Mouse (Mus musculus): Measurements from ENCODE around the gene Cpd. TPM values are rescaled to one million over a fixed set of nuclear protein-coding genes. Genes with fewer than 3 reads are reported as not detected.
A peak's percentile ranks its signal among the peaks of the same experiment; 100 is the strongest.

The Cpd gene
- 10 to 100 TPM; 53.7 to 59.6 TPM for total RNA-seq (2021)
- long read RNA-seq, experiment 1, full-length matches to known transcripts: 27 of 38 reads
- long read RNA-seq, experiment 1, partial matches to known transcripts: 5 of 38 reads
- long read RNA-seq, experiment 1, other reads (novel, unspliced or antisense): 6 of 38 reads
- long read RNA-seq, experiment 2, full-length matches to known transcripts: 18 of 31 reads
- long read RNA-seq, experiment 2, partial matches to known transcripts: 5 of 31 reads
- long read RNA-seq, experiment 2, other reads (novel, unspliced or antisense): 8 of 31 reads

DNA sequence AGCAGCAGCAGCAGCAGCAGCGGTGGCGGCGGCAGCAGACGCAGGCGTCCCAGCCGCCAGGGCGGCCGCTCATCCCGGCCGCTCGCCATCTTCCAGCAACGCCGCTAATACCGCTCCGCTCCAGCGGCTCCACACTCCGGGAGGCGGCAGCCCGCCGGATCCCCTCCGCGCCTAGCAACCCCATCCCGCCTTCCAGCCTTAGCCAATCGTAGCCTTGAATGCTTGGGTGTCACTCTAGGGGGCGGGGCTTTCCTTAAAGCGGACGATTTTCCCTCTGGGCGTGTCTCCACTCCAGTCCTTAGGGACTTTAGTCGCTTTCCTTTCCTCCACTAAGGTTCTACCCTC lies at the start of gene Cpd:
TSS of gene Cpd (minus strand) at position 141 of the 345 bp plus-strand sequence.
- DNase-seq: peak; percentile 93

DNA sequence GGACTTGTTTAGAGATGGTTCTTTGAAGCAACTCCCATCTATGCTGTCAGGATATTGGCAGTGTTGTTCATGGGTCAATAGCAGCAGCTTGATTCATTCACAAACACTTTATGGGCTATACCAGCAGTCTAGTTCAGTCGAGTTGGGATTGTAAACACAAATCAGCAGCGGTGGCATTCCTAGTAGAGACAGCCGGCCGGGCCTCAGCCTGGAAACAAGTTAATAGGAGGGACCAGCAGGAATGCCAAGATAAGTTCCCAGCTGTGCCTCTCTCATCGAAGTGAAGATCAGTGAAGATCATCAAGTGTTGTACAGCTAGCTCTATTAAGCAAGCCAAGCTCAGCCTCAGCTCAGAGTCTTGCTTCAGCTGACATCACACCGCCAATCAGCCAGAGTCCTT lies 49.5 kb upstream of the Cpd start:
- no peak for DNase-seq

DNA sequence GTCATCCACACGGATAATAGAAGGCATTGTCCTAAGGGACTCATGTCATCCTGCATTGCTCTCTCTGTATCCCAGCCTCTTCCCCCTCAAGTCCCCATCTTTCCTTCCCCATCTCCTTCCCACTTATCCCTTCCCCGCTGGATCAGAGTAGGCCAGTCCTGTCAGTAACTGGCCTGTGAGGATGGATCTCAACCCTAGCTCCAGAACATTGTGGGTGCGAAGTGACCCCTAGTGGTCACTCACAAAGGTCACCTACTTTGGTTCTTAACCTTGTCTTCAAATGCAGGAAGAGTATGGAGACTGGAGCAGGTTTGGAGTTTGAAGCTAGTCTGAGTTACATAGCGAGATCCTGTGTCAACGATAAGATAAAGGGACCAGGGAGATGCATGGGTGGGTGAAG lies 47.4 kb upstream of the Cpd start:
- DNase-seq: peak; percentile 53

DNA sequence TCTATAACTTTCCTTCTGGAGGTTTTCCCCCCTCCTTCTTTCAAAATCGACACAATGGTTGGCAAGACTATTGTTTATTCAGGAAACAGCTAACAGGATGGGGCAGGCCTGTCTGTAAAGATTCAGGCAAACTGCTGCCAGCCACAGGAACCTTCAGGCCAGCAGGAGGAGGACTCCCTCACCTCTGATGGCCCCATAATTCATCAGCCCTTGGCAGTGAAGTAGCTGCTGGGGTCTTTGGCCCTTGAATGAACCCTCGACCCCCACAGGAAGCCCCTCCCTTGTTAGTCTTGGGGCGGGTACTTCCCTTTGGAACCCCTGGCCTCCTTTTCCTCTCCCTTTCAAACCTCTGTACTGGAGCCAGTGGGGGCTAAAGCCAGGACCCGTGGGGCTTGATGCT lies 46.8 kb upstream of the Cpd start:
- no peak for DNase-seq

DNA sequence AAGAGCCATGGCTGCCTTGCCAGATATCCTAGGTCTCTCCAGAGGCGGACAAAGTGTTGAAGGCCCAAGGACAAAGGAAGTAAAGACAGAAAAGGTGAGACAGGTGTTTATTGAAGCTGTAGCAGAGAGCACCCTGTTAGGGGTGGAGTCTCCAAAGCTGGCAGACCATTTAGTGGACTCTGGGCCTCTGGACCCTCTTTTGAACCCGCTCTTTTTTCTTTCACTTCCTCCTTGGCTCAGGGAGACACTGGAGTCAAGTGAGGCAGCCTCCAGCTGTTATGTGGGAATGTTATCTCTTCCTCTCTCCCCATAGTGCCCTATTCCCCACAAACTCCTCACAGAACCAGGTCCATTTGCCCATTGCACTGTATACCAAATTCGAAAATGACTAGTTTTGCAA lies 46.2 kb upstream of the Cpd start:
- no peak for DNase-seq

DNA sequence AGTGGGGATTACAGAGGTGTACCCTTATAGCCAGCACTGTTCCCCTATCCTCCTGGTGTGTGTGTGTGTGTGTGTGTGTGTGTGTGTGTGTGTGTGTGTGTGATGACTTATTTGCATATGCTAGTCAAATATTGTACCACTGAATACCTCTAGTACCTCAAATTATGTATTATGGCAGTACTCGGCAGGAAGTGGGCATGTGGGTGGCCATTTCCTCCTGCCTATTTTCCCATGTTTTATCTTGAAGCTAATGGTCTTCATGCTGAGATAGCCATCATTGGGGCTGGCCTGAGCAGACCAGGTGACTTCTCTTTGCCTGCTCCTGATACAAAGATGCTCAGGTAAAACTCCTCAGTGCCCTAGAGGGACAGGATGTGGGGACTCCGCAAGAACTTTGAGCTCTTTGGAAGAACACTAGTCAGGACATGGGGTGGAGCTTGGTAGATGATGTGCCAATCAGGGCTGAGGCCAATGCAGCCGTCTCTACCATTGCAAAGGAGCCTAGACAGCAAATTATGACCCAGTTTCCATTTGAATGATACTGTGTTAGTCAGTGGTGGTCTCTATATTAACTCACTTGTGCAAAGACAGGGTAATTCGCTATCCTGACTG lies 45.0 kb upstream of the Cpd start:
- DNase-seq: no peak

DNA sequence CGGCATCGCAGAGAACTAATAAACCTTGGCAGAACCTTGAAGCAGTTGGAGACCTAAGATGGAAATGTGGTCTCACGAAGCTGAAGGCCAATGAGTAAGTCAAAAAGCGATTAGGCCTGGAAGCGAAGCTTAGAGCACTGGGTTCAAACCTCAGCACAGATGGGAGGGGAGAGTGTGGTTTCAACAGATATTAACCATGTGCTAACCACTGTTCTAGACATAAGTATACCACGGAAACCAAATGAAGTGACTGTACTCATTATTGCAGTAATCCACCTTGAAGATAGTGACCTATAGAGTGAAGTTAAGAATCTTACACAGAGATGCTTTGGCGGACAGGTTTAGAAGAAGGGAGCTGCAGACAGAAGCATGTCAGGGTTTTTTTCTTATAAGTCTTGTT lies 44.4 kb upstream of the Cpd start:
- DNase-seq: no peak

DNA sequence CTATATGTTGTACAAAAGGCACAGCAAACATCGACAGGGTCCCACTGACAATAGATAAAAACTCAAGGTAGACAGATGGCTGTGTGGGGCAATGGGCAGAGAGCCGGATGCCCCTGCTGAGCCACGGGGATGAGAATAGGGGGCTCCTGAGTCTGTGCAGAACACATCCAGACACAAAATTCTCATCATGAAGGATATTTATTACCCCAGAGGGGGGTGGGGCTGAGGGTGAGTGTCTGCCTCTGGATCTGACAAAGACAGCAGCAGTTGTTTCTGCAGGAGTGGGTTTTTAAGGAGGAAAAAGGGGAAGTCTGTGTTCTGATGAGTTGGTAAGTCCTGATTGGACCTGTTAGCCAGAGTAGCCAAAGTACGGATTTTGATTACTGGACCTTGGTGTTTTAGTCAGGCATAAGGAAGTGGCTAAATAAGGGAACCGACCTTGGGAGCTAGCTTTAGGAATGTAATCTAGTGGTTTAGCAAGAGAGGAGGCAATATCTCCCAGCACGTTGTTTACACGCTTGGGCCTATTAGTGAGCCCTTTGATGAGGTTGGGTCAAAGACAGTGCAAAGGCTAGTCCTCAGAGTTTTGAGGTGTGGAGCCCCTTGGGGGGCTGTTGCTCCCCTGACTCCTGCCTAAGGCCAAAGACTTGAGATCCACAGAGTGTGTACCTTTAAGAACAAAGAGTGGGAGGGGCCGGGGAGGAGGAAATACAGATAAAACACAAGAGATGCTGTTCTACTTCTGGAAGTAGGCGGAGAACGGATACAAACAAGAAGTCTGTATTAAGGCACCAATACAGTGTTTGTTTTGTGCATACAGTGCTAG lies 42.7 kb upstream of the Cpd start:
- DNase-seq: no peak

DNA sequence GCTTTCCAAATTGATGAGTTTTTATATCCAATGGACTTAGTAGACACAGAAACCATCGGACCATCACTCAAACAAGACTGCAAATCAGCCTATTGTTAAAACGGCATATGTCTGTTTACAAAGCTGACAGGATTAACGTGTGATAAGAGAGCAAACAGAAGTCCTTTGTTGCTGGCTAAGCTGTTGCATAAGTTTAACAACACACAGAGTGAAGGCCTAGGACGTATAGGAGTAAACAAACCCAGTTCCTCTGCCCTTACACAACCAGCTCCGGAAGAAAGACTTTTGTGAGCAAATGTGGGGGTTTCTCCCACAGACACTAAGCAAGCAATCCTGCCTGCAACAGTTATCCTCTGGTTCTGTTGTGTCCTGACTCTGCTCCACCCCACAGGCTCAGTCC lies 37.6 kb upstream of the Cpd start:
- DNase-seq: no peak

DNA sequence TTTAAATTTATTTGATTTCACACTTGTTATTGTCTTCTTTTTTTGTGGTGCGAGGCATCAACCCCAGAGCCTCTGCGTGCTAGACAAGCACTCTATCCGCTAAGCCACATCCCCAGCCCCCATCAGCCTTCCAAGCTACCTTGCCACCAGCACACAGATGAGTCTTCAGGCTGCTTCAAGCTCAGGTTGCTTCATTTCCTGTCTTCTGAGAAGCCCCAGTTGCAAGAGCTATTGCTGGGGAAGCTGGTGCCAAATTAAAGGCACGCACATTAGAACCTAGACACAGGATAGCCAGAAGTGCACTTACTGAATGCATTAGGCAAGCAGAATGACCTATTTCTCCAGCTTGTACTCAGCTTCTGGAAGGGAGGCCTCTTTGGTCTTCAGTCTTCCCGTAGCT lies 33.0 kb upstream of the Cpd start:
- DNase-seq: no peak

DNA sequence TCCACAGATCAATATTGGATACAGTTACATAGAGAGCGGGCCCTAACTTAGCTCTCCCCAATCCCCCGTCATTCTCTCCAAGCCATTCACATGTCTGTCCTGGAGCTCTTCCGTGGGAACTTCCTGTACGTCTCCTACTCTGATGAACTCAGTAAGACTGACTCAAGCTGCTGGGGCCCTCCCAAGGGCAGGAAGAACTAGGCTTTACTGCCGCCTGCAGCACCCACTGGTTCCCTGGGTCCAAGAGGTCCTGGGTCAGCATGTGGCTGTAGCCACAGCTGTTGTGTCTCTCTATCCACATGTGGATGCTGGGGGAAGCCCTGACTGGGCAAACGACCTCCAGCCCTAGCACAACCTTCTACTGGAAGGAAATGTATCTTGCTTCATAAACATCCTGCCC lies 27.9 kb upstream of the Cpd start:
- DNase-seq: no peak

DNA sequence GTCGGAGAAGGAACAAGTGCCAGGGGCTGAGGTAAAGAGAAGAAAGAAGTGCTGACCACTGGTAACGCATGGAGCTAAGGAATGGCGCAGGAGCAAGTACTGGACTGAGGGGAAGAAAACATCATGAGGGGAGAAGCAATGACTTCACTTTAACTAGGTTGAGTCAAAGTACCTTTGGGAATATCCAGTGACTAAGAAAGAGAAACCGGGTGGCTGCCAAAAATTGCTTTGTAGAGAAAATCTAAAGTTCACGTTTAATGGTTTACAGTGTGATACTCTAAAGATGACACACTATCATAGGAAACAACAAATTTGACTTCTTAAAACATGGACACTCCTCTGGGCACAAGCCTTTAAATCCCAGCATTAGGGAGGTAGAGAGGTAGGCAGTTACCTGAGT lies 27.0 kb upstream of the Cpd start:
- DNase-seq: no peak

DNA sequence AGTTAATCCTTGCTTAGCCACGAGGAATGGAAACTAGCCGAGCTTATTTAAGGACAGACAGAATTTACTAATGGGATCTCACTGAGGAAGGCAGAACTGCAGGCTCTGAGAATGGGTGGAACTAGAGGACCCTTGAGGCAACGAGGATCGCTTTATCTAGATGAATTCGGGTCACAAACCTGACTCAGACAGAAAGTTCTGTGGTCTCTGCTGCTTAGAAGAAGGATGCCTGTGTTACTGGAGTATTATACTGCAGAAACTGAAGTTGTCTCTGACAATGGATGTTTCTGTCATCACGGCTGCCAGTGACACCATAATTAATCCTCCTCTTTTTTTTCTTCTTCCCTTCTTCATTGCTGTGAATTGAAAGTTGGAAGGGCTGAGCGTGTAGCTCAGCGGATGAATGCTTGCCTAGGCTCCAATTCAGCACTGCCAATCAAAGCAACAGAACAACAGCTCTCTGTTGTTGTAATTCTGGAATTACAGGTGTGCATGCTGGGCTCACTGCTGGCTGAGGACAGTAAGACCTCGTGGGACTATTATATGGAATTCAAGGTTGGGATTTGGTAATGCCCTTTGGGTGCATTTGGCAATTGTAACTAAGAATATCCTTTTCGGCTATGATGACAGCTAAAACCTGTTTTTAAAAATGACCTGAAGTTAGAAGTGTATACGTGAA lies 25.9 kb upstream of the Cpd start:
- no peak for DNase-seq

DNA sequence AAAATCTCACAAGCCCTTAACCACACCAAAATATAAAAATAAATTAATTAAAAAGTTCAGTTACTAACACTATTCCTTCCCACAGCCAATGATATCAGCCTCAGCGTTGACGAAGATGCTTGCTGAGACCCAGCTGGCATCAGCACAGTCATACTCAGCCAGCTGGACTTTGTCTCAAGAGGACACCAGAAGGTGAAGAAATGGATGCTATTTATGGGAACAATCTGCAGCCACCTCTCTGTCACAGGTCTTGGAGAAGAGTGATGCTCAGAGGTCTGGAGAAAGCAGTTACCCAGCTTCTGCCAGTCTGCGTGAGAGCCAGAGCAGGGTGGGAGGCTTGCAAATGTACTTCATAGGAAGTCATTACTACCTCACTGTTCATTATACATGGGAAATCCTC lies 14.4 kb upstream of the Cpd start:
- no peak for DNase-seq

DNA sequence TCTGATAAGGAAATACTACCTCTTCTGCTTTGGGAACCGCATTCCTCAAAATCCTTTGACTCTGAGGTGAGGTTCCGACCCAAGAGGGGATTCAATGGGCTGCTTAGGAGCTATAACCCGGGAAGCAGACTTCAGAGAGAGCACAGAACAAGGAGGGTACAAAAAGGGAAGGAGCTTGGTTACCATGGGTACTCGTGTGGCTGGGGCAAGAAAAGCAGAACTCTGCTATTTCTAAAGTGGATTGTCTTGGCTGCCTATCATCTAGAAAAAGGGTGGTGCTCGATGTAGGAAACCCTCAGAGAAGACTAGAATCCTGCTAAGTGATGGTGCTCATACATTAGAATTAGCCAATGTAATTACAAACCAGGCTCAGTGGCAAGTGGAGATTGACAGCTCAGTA lies 12.4 kb upstream of the Cpd start:
- no peak for DNase-seq

DNA sequence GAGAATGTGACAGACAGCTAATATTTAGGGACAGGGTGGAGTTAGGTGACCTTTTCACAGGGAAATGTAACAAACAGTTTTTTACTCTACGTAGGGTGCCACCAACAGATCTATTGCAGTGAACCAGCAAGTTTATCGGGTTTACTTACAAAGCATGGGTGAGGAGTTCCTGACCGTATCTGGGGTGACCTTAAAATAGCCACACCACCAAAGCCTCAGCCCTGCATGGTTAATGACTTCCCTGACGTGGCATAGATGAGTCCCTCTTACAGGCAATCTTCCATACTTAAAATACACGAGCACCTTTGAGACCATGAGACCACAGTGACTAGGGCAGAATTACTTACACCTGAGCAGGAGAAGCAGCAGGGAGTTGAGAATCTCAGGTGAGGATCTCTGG lies 12.0 kb upstream of the Cpd start:
- no peak for DNase-seq

DNA sequence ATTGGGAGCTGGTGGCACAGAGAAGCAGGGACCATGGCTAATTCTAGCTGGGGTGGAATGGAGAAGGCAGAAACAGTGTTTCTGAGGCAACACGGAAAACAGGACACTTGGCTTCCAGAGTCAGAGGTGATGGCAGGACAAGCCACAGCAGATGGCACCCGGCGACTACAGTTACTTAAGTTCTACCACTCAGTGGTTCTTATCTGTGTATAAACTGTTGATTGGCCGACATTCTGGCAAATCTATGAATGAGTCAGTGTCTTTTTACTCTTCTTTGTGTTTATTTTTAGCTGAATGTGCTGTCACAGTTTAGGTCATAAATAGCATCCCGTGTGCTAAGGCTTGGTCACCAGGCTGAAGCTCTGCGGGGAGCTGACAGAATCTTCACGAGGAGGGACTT lies 10.3 kb upstream of the Cpd start:
- DNase-seq: no peak

DNA sequence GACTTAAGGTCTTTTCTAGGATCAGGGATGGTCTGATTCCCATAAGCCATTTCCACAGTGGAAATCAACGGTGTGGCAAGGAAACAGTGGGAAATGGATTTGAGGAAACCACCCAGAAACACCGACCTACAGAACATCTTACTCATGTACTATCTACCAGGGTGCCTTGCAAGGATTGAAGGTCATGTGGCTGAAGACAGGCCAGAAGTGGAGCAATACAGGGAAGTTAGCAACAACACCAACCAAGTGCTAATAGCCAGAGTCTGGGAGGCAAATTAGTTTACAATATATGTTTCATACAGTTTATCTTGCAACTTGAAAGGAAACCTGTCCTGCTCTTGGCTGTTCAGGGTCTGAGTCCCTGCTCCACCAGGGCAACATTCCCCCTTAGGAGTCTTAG lies 9.8 kb upstream of the Cpd start:
- DNase-seq: no peak

DNA sequence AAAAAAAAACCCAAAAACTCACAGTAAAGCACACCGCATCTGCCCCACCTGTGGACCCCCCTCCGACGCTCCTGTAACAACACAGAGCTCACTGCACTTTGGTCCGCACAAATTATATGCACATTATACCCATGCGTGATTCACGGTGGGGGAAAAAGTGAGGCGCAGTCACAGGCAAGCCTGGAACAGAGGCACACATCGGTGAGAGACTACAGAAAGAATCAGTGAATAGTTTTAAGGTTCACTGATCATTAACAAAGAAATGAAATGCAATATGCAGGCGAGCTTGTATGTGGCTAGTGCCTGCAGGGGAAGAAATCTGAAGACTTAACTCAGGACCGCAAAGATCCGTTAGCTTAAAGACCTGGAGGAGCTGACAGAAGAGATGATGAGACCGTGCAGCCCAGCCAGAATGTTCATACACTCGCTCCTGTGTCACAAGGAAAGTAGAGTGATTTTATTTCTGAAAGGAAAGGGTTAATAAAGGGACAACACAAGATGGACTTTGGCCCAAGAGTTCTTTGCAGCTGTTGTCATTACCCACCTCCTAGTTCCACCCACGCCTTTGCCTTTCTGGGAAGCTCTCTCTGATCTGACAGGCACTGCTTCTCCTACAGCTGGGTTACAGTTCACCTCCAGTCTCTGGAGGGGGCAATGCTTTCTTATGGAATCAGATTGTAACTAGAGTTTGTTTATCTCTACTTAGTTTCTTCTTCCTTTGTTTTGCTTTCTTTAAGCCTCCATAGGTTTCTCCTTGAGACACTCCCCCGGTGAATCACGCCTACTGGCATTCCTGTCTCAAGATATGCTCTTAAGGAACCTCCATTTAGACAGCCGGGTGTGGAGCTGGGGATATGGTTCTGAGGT lies 7.9 kb upstream of the Cpd start:
- no peak for DNase-seq

DNA sequence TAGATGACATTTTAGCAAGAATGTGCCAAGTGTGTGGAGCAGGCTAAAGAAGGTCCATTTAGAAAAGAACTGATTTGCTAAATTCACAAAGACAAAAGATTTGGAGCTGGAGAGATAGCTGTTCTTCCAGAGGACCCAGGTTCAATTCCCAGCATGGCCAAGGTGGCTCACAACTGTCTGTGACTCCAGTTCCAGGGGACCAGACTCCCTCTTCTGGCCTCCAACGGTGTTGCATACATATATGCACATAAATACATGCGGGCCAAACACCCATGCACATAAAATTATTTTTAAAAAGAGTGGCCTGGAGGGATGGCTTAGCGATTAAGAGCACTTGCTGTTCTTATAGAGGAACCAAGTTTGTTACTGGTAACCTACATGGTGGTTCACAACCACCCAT lies 4.7 kb upstream of the Cpd start:
- DNase-seq: no peak

DNA sequence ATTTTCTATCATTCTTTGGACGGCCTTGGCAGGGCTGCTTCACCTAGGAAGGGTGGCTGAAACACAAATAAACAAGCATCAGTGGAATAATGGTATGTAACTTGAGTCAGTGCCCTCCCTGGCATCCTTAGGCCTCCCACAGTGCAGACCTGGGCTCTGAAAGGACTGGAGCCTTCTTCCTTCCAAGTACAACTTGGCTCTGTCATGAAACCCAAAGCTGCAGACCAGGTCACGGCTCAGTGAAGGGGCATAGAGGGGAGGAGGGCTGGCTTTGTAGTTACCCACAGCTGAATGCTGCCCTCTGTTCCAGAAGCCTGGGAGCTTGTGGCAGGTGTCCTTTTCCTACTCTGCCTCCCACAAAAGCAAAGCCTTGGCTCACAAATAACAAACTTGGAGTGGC lies 2.8 kb upstream of the Cpd start:
- no peak for DNase-seq

DNA sequence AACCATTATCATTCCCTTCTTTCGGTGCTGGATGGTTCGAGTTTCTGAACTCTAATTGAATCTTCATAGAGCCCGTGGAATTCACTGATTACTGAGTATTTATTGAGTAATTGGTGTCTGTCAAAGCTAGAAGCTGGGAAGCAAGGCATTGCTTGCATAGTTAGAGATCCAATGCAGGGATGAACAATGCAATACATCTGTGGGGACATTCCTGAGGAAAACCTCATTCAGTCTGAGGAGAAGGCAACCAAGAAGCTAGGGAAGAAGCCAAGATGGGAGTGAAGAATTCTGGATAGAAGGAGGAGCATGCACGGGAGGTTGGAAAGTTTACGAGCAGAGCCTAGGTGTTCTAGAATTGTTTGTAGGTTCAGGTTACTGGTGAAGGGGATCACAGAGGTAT lies 1.3 kb upstream of the Cpd start:
- no peak for DNase-seq
